Mouse (Mus musculus): ENCODE data around the gene Gm20538. TPM values are rescaled to one million over a fixed set of nuclear protein-coding genes. Genes with fewer than 3 reads are reported as not detected.
A peak's percentile ranks its signal among the peaks of the same experiment; 100 is the strongest.

The Gm20538 gene
- not detected for total RNA-seq (2021)

- no peak for DNase-seq (ENCODE audit: low spot score in 2 of 2)
- intact Hi-C loops (cut with DNase I): no loop called here
Observed at GRCm38 (mm10) chr19:44552731-44553130, at the start of gene Gm20538. Gene Gm20538 (minus strand): TSS chr19:44552831.

- DNase-seq (ENCODE audit: low spot score in 2 of 2): no peak
- intact Hi-C loops (cut with DNase I): no loop called here
Observed at GRCm38 (mm10) chr19:44594180-44594579, 41.5 kb upstream of the Gm20538 start.

- intact Hi-C loops (cut with DNase I): no loop called here
- no peak for DNase-seq (ENCODE audit: low spot score in 2 of 2)
Observed at GRCm38 (mm10) chr19:44591638-44592037, 39.0 kb upstream of the Gm20538 start.

GRCm38 (mm10) chr19:44590992-44591391 is 38.4 kb upstream of the Gm20538 start:
- intact Hi-C loops (cut with DNase I): no loop called here
- DNase-seq (ENCODE audit: low spot score in 2 of 2): no peak

GRCm38 (mm10) chr19:44589591-44590223 is 37.1 kb upstream of the Gm20538 start:
- intact Hi-C loops (cut with DNase I): no loop called here
- no peak for DNase-seq (ENCODE audit: low spot score in 2 of 2)

- intact Hi-C loops (cut with DNase I): no loop called here
- no peak for DNase-seq (ENCODE audit: low spot score in 2 of 2)
Observed at GRCm38 (mm10) chr19:44588036-44588435, 35.4 kb upstream of the Gm20538 start.

GRCm38 (mm10) chr19:44582638-44583309 is 30.1 kb upstream of the Gm20538 start:
- intact Hi-C loops (cut with DNase I): loop anchor here (2.0 kb wide), 1 partner anchor 312 kb away; no protein-coding TSS in a partner anchor
- DNase-seq (ENCODE audit: low spot score in 2 of 2): peak; percentile 89

GRCm38 (mm10) chr19:44582103-44582502 is 29.5 kb upstream of the Gm20538 start:
- no peak for DNase-seq (ENCODE audit: low spot score in 2 of 2)
- intact Hi-C loops (cut with DNase I): loop anchor here (2.0 kb wide), 1 partner anchor 313 kb away; no protein-coding TSS in a partner anchor

GRCm38 (mm10) chr19:44578038-44578437 is 25.4 kb upstream of the Gm20538 start:
- no peak for DNase-seq (ENCODE audit: low spot score in 2 of 2)
- intact Hi-C loops (cut with DNase I): no loop called here

- DNase-seq (ENCODE audit: low spot score in 2 of 2): no peak
- intact Hi-C loops (cut with DNase I): no loop called here
Observed at GRCm38 (mm10) chr19:44576275-44576674, 23.6 kb upstream of the Gm20538 start.

- DNase-seq (ENCODE audit: low spot score in 2 of 2): no peak
- intact Hi-C loops (cut with DNase I): no loop called here
Observed at GRCm38 (mm10) chr19:44567763-44568162, 15.1 kb upstream of the Gm20538 start.

- intact Hi-C loops (cut with DNase I): no loop called here
- no peak for DNase-seq (ENCODE audit: low spot score in 2 of 2)
Observed at GRCm38 (mm10) chr19:44564006-44564405, 11.4 kb upstream of the Gm20538 start.

GRCm38 (mm10) chr19:44562652-44563206 is 10.1 kb upstream of the Gm20538 start, which contains the start of gene Hif1an:
Gene Hif1an (plus strand): TSS chr19:44562850.
- intact Hi-C loops (cut with DNase I): no loop called here
- peak; percentile 93 for DNase-seq (ENCODE audit: low spot score in 2 of 2)

GRCm38 (mm10) chr19:44554861-44555590 is 2.4 kb upstream of the Gm20538 start, which contains the start of gene Ndufb8:
Gene Ndufb8 (minus strand): TSS chr19:44555440.
- peak; percentile 96 to 98 for DNase-seq (ENCODE audit: low spot score in 2 of 2)
- intact Hi-C loops (cut with DNase I): no loop called here

GRCm38 (mm10) chr19:44554490-44554860 is 1.8 kb upstream of the Gm20538 start:
- no peak for DNase-seq (ENCODE audit: low spot score in 2 of 2)
- intact Hi-C loops (cut with DNase I): no loop called here

GRCm38 (mm10) chr19:44553286-44553685 is 655 bp upstream of the Gm20538 start:
- intact Hi-C loops (cut with DNase I): no loop called here
- no peak for DNase-seq (ENCODE audit: low spot score in 2 of 2)

GRCm38 (mm10) chr19:44545321-44546041 is 7.2 kb downstream of the Gm20538 start, which contains the start of gene Sec31b:
Gene Sec31b (minus strand): TSS chr19:44545864.
- no peak for DNase-seq (ENCODE audit: low spot score in 2 of 2)
- intact Hi-C loops (cut with DNase I): no loop called here

- intact Hi-C loops (cut with DNase I): loop anchor here (5.0 kb wide), 1 partner anchor 382 kb away; no protein-coding TSS in a partner anchor
- DNase-seq (ENCODE audit: low spot score in 2 of 2): peak; percentile 33 to 46
Observed at GRCm38 (mm10) chr19:44544775-44545174, 7.9 kb downstream of the Gm20538 start.

- intact Hi-C loops (cut with DNase I): loop anchor here (5.0 kb wide), 1 partner anchor 382 kb away; no protein-coding TSS in a partner anchor
- no peak for DNase-seq (ENCODE audit: low spot score in 2 of 2)
Observed at GRCm38 (mm10) chr19:44544372-44544771, 8.3 kb downstream of the Gm20538 start.
